Mouse (Mus musculus): ENCODE measurements around the gene Lefty2.

DNA sequence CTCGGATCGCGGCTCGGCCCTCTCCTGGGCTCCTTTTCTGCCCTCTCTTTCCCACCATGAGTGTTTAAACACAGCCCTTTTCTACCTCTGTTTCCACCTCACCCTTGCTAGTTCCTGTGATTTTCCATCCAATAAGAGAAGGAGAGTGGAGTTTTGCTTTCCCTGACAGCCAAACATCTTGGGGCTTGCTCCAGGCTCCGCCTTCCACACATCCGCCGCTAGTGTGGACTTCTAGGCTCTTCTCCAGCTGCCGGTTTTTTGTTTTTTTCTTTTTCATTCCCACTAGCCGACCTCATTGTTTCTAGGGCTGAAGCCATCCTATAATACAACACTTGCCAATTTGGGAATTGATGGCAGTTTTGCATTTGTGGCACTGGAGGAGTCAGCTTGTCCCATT lies 44.8 kb upstream of the Lefty2 start:
- 0 out of 2 replicates have a peak, but pooled peaks have one; percentile 7 for TF ChIP-seq CTCF (IDR thresholded peaks at IDR 0.05; ENCODE audit: control insufficient read depth, insufficient read depth, low read length)
- peak; percentile 39; the same call in 1 of the 2 replicates for TF ChIP-seq POLR2A (IDR thresholded peaks at IDR 0.05; ENCODE audit: borderline replicate concordance, control insufficient read depth, low read depth, low read length)
